In the genomic region with DNA sequence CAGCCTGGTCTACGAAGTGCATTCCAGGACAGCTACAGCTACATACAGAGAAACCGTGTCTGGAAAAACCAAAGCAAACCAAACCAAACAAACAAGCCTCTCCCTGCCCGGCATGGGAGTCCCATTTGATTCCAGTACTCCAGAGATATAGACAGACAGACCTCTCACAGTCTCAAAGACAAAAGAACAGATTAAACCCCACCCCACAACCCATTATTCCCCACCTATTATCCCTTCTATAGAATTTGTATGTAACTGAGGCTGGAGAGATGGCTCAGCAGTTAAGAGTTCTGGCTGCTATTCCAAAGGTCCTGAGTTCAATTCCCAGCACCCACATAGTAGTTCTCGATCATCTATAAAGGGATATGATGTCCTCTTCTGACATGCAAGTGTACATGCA, we compare ENCODE assay signal across 17 mouse cellular contexts.
"Had no signal": no experiment of that assay in that cellular context is flagged by ENCODE, and none has a peak within 500 bp of the region (broad histone marks: within the 10 kb centered on the region; RNA-seq: fewer than 3 reads in every experiment).

No protein-coding gene starts in this region.

- H3K27me3 ChIP-seq: liver, embryonic 13.5 days; liver, embryonic 15.5 days; lung, embryonic 15.5 days; midbrain, embryonic 13.5 days; midbrain, embryonic 15.5 days; neural tube, embryonic 12.5 days; stomach, embryonic 15.5 days had no signal

- H3K9ac ChIP-seq: liver, embryonic 13.5 days; liver, embryonic 15.5 days; liver, postnatal 0 days; lung, embryonic 15.5 days; midbrain, embryonic 13.5 days; midbrain, embryonic 15.5 days; neural tube, embryonic 12.5 days; stomach, embryonic 15.5 days had no signal

- DNase-seq: liver, embryonic 13.5 days; liver, postnatal 0 days; lung, adult 2 months; lung, postnatal 14 days; lung, postnatal 36 days; right cerebral cortex, postnatal 14 days; thymus, postnatal 14 days; thymus, postnatal 36 days had no signal

- H3K9me3 ChIP-seq: liver, embryonic 13.5 days; liver, embryonic 15.5 days; lung, embryonic 15.5 days; megakaryocyte, embryonic 14.5 days; midbrain, embryonic 13.5 days; midbrain, embryonic 15.5 days; neural tube, embryonic 12.5 days; stomach, embryonic 15.5 days had no signal

- H3K27ac ChIP-seq: liver, embryonic 13.5 days; liver, embryonic 15.5 days; lung, embryonic 15.5 days; macrophage; midbrain, embryonic 13.5 days; midbrain, embryonic 15.5 days; neural tube, embryonic 12.5 days; stomach, embryonic 15.5 days; stomach, postnatal 0 days had no signal

- H3K4me3 ChIP-seq: liver, embryonic 13.5 days; liver, embryonic 15.5 days; lung, embryonic 15.5 days; megakaryocyte, embryonic 14.5 days; midbrain, embryonic 13.5 days; midbrain, embryonic 15.5 days; neural tube, embryonic 12.5 days; stomach, embryonic 15.5 days had no signal

- H3K4me1 ChIP-seq: midbrain, embryonic 13.5 days; midbrain, embryonic 15.5 days; neural tube, embryonic 12.5 days had no signal

- H3K36me3 ChIP-seq: liver, embryonic 13.5 days; liver, embryonic 15.5 days; lung, embryonic 15.5 days; midbrain, embryonic 13.5 days; midbrain, embryonic 15.5 days; neural tube, embryonic 12.5 days; stomach, embryonic 15.5 days had no signal
